Mouse (Mus musculus): ENCODE results near the gene Gse1.

Gene Gse1

DNA sequence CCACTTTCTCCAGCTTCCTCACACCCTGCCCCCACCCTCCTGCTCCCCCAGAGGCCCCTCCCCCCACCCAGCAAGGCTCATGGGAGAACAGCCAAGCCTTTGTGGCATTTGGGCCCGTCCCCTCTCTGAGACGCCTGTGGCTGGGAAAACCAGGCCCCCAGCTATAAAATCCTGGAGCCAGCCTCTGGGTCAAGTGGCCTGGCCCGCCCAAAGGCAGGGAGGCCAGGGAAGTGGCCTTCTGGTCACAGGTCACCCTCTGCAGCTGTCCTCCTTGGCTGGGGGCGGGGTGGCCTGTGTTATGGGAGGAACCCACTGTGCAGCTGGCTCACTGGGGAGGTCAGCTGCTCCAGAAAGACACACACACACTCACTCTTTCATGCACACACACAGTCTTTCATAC is 37.2 kb downstream of the Gse1 start:
- peak; percentile 77 for DNase-seq (ENCODE audit: extremely low read depth, insufficient read length, low spot score)

DNA sequence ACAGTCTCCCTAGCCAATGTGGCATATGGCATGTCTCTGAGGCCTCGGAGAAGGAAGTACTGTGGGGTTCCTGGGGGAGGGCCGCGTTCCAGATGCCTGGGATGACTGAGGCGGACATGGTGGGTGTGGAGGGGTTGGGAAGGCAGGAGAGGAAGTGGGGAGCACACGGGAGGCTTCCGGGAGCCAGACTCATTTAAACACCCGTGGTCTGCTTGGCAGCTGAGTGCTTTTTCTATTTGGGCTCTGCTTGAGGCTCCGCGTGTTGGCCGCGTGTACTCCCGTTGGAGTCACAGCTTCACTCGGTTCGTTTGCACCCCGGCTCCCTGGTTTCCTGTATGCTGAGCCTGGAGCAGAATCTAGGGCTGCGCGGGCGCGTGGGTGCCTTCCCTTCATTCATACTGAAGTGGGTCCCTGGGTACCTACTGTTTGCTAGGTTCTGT is 40.3 kb downstream of the Gse1 start:
- DNase-seq (ENCODE audit: extremely low read depth, insufficient read length, low spot score): no peak

DNA sequence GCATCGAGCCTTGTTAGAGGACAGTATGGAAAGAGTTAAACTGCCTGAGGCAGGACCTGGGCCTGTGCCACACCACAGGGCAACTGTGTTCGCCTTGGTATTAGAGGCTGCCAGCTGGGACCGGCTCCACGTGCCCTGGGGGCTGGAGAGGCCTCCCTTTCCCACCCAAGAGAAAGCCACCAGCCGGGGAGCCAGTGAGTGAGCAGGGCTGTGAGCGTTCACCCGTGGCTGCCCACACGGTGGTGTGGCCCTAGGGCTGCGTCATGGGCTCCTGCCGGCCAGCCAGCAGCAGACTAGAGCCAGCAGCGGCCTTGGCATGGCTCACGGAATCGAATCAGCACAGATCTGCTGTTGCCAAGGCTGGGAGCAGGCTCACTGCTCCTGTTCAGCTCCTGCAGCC is 42.2 kb downstream of the Gse1 start:
- peak; percentile 91 for DNase-seq (ENCODE audit: extremely low read depth, insufficient read length, low spot score)

DNA sequence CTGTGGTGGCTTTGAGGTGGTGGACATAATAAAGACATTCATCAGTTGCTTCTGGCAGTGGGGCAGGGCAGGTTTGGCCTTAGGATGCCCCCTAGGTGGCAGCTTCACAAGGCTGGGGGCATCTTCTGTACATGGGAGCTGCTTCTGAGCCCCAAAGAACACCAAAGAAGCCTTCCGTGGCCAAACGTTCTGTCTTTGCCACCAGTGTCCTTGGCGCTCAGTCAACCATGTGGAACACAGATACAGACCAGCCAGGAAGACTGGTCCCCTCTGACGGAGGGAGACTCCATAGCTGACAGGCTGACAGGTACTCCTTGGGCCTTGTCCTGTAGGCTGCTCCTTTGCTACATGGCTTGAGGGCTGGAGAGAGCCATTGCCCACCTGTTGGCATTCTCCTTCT is 45.2 kb downstream of the Gse1 start:
- DNase-seq (ENCODE audit: extremely low read depth, insufficient read length, low spot score): no peak

DNA sequence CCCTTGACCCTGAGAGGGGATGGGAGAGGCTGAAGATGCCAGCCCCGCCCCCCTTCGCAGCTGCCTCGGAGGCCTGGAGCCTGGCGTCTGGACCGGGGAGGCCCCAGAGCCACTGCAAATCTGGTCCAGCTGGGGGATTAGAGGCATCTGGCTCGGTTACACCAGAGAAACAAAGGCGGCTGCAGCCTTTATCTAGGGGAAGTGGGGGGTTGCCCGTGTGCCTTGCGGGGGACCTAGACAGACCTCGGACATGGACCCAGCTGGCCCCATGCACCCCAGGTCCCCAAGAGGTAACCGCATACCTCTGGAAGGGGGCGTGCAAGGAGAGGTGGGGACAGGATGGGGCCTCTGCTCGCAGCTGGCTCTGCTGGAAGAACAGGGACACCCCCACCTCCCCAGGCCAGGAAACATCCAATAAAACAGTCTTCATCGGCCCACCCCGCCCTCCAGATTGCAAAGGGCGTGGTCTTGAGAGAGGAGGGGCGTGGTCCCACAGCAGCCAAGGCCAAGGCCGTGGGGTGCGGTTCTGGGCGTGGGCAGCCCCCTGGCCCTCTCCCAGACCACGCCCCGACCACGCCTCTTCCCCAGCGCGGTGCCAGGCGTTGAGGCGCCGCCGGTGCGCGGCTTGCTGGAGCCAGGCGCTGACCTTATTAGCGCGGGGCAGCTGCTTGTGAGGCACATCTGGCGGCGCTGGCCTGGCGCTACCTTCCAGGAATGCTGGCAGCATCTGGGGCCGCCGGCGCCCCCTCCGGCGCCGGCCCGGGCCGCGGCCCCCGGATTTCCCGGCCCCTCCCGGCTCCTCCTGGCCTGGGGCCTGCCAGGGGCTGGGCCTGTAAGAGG is 48.0 kb downstream of the Gse1 start:
- peak; percentile 92 for DNase-seq (ENCODE audit: extremely low read depth, insufficient read length, low spot score)

DNA sequence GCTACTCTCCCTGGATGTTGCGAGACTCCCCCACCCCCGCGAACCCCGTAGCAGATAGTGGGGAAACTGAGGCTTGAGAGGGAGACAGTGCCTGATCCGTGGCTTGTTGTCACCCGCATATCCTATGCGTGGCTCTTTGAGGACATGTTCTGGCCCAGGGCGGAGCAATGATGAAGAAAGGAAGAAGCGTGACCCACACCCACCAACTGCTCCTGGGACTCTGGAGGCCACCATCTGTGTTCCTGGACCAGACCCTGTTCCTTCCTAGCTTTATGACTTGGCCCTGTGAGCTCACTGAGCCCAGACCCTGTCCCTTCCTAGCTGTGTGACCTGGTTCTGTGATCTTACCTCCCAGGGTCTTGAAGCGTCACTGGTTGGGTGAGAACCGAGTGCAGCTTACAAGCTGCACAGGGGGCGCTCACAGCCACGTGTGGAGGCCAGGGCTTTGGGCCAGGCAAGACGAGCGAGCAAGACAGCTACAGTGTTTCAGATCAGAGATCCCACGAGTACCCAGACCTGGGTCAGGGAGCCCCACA is 48.7 kb downstream of the Gse1 start:
- DNase-seq (ENCODE audit: extremely low read depth, insufficient read length, low spot score): no peak

DNA sequence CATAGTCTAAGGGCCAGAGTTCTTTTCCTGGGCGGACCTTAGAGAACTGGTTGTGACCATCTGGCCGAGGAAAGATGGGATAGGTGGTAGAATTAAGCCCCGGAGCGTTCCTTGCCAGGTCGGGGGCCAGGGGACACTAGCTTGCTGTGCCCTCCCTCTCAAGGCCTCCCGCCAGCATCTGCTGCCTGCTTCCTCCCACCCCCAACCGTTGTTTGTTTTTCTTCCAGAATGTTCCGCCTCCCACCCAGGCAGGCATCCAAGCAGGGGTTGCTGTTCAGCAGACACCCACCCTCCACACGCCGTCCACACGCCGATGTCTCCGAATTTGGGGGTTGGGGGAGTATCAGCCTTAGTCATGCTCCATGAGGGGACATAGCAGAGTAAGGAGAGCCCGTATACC is 49.8 kb downstream of the Gse1 start:
- no peak for DNase-seq (ENCODE audit: extremely low read depth, insufficient read length, low spot score)

DNA sequence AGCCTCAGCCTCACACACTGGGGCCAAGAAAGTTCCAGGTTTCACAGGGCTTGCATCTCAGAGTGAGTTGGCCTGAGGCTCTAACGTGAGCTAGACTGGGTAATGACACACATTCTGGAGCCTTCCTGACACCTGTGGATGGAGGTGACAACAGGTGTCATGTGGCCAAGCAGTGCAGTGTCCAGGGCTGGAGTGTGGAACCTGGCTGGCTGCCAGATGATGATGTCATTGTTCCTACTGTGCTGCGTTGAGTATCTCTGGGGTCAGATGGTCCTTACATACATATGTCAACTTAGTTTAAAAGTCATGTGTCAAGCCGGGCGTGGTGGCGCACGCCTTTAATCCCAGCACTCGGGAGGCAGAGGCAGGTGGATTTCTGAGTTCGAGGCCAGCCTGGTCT is 51.2 kb downstream of the Gse1 start:
- DNase-seq (ENCODE audit: extremely low read depth, insufficient read length, low spot score): no peak

DNA sequence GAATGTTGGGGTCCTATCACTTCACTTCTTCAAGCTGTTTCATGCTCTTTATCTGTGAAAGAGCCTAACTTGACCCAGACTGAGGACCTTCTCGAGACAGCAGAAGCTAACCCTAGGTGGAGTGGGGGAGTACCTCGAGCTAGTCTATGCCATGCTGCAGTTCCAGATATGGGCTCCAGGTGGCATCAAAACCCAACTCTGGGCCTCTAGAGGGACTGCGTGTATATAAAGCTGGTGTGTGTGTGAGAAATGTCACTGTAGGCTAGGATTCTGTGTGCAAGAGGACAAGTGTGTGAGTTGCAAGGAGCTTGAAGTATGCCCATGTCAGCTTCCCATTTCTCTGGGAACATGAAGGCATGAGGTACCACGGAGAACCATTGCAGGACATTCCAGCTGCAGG is 53.2 kb downstream of the Gse1 start:
- DNase-seq (ENCODE audit: extremely low read depth, insufficient read length, low spot score): no peak

DNA sequence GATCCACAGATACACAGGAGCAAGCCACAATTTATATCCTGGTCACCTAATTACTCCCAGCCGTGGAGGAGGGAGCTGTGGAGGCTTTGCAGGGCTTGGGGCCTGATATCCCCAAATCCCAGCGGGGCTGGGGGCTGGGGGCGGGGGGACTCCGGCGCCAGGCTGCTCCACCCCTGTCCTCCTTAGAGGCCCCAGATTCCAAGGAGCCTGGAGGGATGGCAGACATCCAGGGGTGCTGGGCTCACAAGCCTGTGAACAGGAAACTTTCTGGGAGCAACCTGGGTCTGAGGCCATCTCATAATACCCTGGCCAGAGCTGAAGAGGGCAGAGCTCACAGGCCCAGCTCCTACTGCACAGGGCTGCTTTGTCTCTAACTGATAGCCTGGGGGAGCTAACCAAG is 54.2 kb downstream of the Gse1 start:
- no peak for DNase-seq (ENCODE audit: extremely low read depth, insufficient read length, low spot score)

DNA sequence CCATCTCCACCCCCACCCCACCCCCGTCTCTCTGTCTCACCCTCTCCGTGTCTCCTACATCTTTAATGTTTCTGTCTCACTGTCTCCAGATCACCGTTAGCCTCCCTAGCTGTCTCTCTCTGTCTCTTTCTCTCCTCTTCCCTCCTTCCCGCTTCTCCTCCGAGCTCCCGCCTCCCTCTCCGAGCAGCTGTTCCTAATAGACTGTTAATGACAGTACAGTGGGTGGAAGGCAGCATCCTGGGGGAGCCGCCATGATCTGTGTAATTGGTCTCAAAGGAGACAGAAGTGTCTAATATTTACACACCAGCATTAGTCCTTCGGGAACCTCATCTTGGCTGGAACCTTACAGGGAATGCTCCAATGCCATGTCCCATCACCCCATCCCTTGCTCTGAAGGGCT is 56.0 kb downstream of the Gse1 start:
- no peak for DNase-seq (ENCODE audit: extremely low read depth, insufficient read length, low spot score)

DNA sequence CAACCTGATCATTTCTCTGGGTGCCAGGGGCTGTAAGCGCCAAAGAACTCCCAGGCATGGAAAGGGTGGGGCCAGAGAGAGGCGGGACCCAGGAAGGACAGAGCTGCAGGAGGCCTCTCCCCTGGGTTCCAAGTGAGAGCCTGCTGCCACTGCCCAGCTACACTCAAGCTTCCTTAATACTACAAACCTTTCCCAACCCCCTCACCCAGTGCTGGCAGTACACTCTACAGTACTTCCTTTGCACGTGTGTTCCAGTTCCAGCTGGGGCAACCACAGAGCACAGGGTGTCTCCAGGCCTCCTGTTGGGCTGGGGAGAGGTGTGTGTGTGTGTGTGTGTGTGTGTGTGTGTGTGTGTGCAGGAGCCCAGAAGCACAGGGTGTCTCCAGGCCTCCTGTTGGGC is 56.8 kb downstream of the Gse1 start:
- no peak for DNase-seq (ENCODE audit: extremely low read depth, insufficient read length, low spot score)

DNA sequence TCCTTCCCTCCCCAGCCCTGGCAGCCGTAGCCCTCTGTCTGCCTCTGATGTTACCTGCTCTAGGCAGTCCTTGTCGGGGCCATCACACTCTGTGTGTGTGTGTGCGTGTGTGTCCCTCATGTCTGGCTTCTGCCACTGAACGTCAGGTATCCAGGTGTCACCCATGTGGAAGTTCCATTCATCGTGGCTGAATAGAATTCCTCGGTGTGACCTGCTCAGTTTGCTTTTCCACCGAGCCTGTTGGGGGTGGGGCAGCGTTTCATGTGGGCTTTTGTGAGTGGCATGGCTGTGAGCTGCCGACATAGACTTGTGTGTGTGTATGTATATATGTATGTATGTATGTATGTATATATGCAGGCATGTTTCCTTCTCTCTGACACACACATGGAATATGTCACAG is 57.6 kb downstream of the Gse1 start:
- DNase-seq (ENCODE audit: extremely low read depth, insufficient read length, low spot score): no peak

DNA sequence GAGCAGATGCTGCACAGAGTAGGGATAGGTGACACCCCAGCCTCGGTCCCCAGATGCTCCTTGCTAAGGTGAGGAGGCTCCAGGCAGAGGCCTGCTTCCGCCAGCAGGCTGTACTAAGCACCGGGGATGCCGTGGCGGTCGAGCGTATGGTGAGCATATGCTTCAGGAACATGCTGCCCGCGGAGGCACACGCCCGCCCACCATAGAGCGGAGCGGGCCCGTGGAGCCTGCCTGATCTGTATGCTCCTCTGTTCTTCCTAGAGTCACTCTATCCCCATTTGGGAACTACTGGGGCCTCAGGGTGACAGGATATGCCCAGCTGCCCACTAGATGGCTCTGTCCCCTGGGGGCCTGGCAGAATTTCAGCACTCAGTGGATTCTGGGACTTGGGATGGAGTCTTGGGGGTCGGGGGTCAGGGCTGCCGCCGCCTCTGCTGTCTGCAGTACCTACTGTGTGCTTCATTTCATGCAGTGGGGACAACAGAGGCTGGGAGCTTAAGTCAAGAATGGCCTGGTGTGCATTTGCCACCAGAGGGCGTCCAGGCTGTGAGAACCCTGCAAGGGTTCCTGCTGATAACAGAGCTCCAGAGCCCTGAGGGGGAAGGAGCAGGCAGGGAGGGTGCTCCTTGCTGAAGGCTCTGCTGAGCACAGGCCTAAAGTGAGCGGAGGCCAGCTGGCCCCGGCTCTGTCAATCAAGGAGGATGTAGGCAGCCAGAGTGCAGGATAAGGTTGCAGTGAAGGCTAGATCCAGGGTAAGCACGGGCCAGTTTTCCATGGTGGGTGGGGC is 60.1 kb downstream of the Gse1 start:
- DNase-seq (ENCODE audit: extremely low read depth, insufficient read length, low spot score): peak; percentile 45

DNA sequence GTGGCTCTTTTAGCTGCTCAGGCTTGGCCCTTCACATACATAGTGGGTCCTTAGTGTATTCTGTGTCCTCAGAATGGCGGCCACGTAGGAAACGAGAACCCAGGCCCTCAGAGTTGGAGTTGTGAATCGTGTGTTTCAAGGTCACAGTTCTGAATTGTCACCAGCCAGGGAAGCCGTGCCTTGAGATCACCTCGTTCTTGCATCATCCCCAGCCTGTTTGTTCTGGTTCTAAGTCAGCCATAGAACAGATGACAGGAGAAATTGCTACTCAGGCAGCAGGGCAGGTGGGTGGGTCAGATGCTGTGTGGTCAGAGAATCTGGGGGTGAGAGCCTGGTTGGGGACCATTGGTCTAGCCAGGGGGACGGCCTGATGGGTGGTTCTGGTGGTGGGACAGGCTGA is 60.9 kb downstream of the Gse1 start:
- DNase-seq (ENCODE audit: extremely low read depth, insufficient read length, low spot score): no peak

DNA sequence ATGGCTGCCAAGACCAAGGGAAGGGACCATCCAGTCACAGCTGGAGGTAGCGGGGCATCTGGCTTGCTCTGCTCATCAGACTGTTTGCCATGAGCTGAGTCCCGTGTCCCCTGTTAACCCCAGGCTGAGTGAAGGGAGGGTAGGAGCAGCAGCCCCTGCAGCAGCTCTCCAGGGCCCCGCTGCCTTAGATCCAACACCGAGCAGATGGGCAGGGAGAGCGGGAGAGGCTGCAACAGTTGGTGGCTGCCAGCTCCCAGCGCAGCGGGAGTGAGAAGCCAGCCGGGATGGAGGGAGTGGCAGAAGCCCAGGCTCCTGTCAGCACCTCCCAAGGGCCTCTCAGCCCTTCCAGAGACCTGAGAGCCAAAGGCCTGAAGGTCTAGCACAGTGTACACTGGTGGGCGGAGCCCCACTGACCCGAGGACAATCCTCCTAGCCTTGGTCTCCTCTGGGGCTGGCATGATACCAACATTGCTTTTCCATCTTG is 61.5 kb downstream of the Gse1 start:
- DNase-seq (ENCODE audit: extremely low read depth, insufficient read length, low spot score): no peak

DNA sequence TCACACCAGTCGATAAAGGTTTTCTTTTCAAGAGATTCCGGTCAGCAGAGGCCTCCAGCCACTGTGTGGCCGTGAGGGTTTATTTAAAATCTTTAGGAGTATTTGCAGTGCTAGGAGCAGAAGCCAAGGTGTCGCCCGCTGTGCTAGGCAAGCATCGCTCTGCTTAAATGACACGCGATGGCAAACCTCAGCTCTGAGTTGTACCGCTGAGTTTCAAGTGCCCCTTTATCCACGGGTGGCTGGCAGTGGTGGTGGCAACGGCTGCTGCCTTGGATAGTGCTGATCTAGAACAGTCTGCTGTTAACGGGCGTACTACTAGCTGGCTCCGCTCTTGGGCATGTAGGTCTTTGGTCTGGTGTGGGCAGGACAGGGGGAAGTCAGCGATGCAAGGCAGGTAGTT is 62.4 kb downstream of the Gse1 start:
- DNase-seq (ENCODE audit: extremely low read depth, insufficient read length, low spot score): no peak

DNA sequence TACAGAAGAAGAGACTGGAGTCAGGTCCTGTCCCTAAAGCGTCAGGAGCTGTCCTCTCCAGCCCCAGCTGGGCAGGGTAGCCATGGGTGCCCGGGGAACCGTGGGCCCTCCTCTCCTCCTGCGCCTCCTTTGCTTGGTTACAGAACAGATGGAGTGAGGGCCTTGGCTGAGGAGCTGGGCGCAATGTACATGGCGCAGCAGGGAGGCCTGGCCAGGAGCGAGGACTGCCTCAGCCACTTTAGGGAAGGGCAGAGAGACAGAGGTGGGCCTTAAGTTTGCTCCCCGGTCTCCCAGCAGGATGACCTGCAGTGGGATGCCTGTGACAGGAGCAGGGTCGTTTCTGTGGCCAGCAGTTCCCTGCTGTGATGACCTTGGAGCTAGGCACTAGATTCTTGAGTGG is 63.4 kb downstream of the Gse1 start:
- no peak for DNase-seq (ENCODE audit: extremely low read depth, insufficient read length, low spot score)

DNA sequence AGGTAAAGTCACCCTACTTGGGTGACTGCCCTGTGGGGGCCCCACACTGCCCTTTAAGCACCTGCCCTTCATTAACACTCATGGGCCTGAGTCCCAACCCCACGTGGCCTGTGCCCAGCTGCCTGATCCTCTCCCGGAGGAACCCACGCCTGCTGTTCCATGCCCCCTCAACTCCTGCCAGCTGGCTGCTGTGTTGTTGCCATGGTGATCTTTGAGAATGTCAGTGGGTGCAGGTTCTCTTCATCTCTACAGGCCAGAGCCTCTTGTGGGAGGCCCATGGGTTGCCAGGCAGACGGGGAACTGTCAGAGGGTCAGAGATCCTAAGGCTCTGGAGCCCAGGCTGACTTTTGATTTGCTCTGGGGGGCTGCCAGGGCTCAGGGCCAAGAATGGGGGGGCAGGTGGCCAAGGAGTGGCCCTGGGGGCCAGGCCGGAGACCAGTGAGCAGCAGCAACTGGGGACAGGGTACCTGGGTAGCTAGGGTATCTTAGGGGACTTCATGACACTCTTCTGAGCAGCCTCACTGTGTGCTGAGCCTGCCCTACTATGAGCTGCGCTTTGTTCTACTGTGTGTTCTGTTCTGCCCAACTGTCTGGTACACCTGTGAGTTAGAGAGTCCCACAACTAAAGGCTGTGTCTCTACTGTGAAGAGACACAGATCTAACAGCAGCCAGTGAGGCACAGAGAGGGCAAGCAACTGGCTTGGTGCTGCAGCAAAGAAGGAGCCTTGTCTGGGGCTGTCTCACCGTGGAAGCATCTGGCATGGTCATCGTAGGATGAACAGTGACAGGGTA is 64.3 kb downstream of the Gse1 start:
- DNase-seq (ENCODE audit: extremely low read depth, insufficient read length, low spot score): no peak

DNA sequence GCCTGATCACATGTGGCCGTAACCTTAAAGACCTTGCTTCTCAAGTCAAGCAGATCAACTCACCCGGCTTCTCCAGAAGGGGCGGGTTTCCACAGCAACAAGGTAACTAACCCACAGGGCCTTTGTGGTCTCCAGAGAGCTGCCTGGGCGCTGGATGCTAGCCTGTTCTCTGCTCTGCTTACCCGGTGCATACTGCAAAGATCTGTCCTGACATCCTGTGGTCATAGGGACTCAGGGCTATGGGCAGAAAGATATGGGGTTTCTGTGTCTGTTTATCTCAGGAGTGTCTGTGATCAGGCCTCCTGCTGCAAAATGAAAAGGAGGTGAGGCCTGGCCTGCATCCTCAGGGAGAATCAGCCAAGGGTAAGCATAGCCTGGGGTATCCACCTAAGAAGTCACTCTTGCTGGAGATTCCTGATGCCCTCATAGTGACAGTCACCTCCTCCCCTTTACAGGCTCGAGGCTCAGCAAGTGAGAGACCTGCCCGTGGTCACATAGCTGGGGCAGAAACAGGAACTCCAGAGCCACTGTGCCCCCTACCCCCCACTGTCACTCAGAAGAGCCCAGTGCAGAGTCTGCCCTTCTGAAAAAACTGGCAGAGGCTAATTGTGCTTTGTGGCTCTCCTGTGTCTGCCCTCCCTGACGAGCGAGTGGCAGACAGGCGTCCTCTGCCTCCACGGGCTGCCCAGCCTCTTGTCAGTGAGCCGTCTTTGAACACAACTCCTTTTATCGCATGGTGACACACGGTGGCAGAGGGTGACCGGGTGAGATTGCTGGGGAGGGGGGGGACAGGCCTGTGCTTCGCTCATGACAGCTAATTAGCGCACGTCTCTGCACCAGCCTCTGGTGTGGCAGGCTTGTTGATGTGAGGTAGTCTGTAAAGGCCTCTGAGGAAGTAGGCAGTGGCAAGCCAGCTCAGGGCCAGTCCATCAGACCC is 65.4 kb downstream of the Gse1 start:
- DNase-seq (ENCODE audit: extremely low read depth, insufficient read length, low spot score): no peak

All from 3134 (cell line).